Mouse (Mus musculus): ENCODE measurements around the gene Adgrb3.

- TF ChIP-seq POLR2A (IDR thresholded peaks at IDR 0.05; ENCODE audit: extremely low read depth, insufficient read depth, low read length) (no peak), CTCF (IDR thresholded peaks at IDR 0.05; ENCODE audit: low read depth, low read length) (no peak)
Observed at GRCm38 (mm10) chr1:25075952-25076351, 753.6 kb downstream of the Adgrb3 start.
